Mouse (Mus musculus): ENCODE data around the gene Nrbp1. TPM values are rescaled to one million over a fixed set of nuclear protein-coding genes. Genes with fewer than 3 reads are reported as not detected.

The Nrbp1 gene
- total and polyA plus RNA-seq, 3 experiments = 34.5 to 41.5 (median 36.6) TPM

- Histone ChIP-seq H3K4me3 (replicated peaks in 1 of 3; ENCODE audit: low read depth in 2 of 3, low read length in 2 of 3, poor library complexity in 1 of 3) (peak within 1 kb of the TSS; percentile 55 to 93 (median 62)), H3K9ac (ENCODE audit: insufficient read depth, low read depth) (peak within 1 kb of the TSS; percentile 89), H3K4me2 (ENCODE audit: insufficient read depth, low read depth, poor library complexity, severe bottlenecking) (peak within 1 kb of the TSS; percentile 82), H3K27ac (ENCODE audit: insufficient read depth, low read depth) (peak within 1 kb of the TSS; percentile 98), H3K79me2 (replicated peaks; ENCODE audit: control insufficient read depth, extremely low read depth, insufficient read depth, poor library complexity, severe bottlenecking) (no peaks in the 10 kb centered on the region), H3K27me3 (replicated peaks) (peaks cover 38% of the 10 kb centered on the region), H3K9me3 (replicated peaks; ENCODE audit: low read length) (no peaks in the 10 kb centered on the region), H3K36me3 (replicated peaks in 1 of 2; ENCODE audit: control insufficient read depth in 1 of 2, insufficient read depth in 1 of 2, low read length in 1 of 2) (peaks cover 8 to 11% of the 10 kb centered on the region in 2 experiments), H3K4me1 (ENCODE audit: control insufficient read depth in 1 of 2, insufficient read depth in 2 of 2) (peaks cover 9 to 33% of the 10 kb centered on the region in 2 experiments; a peak in 3 of 4 replicates)
- in situ Hi-C loops (cut with MboI; ENCODE audit: low pct_ligation_motif_present, low pct_unique_long_range_greater_than_20kb, low sequenced_read_pairs) (no loop called here), dilution Hi-C loops (cut with MboI; ENCODE audit: extremely low pct_ligation_motif_present, extremely low pct_unique_long_range_greater_than_20kb, low sequenced_read_pairs) (no loop called here)
- TF ChIP-seq HCFC1 (IDR thresholded peaks at IDR 0.05; ENCODE audit: low read depth, low read length) = peak; percentile 84
- TF ChIP-seq CHD1 (IDR thresholded peaks at IDR 0.05; ENCODE audit: low read depth, low read length) = no peak
- no peak; the same call in 1 of the 2 replicates for TF ChIP-seq KAT2A (IDR thresholded peaks at IDR 0.05; ENCODE audit: insufficient replicate concordance, low read length)
- TF ChIP-seq JUN (IDR thresholded peaks at IDR 0.05; ENCODE audit: insufficient read depth, low read depth, low read length) = no peak
- peak; percentile 78 for TF ChIP-seq BHLHE40 (IDR thresholded peaks at IDR 0.05; ENCODE audit: low read depth, low read length)
- TF ChIP-seq SMC3 (IDR thresholded peaks at IDR 0.05; ENCODE audit: low read depth, low read length) = no peak
- TF ChIP-seq NELFE (IDR thresholded peaks at IDR 0.05; ENCODE audit: low read depth, low read length) = peak; percentile 32; the same call in 1 of the 2 replicates
- TF ChIP-seq IRF4 (IDR thresholded peaks at IDR 0.05; ENCODE audit: low read depth, low read length) = no peak; the same call in 1 of the 2 replicates
- TF ChIP-seq E2F4 (IDR thresholded peaks at IDR 0.05; ENCODE audit: insufficient replicate concordance, low read depth, low read length) = no peak
- TF ChIP-seq PAX5 (IDR thresholded peaks at IDR 0.05; ENCODE audit: low read length) = no peak
- no peak for TF ChIP-seq RAD21 (IDR thresholded peaks at IDR 0.05; ENCODE audit: low read depth, low read length)
- peak; percentile 55; the same call in 1 of the 2 replicates for TF ChIP-seq ELF1 (IDR thresholded peaks at IDR 0.05; ENCODE audit: low read depth, low read length)
- no peak for TF ChIP-seq RCOR1 (conservative IDR thresholded peaks at IDR 0.05; ENCODE audit: low read depth, low read length)
- no peak for TF ChIP-seq MYC (IDR thresholded peaks at IDR 0.05; ENCODE audit: low read depth, low read length)
- no peak; the same call in 1 of the 2 replicates for TF ChIP-seq USF2 (conservative IDR thresholded peaks at IDR 0.05; ENCODE audit: low read depth, low read length)
- TF ChIP-seq ETS1 (conservative IDR thresholded peaks at IDR 0.05; ENCODE audit: low read depth, low read length) = peak; percentile 50; the same call in 1 of the 2 replicates
- TF ChIP-seq JUND (conservative IDR thresholded peaks at IDR 0.05; ENCODE audit: low read depth, low read length) = no peak
- no peak for TF ChIP-seq ZC3H11A (IDR thresholded peaks at IDR 0.05; ENCODE audit: low read depth, low read length)
- TF ChIP-seq ZKSCAN1 (IDR thresholded peaks at IDR 0.05; ENCODE audit: borderline replicate concordance, low read depth, low read length) = no peak
- TF ChIP-seq TBP (conservative IDR thresholded peaks at IDR 0.05; ENCODE audit: low read depth, low read length) = peak; percentile 80
- TF ChIP-seq ZMIZ1 (IDR thresholded peaks at IDR 0.05; ENCODE audit: low read depth, low read length) = no peak
- TF ChIP-seq TCF12 (IDR thresholded peaks at IDR 0.05; ENCODE audit: low read depth, low read length) = peak; percentile 86
- TF ChIP-seq MEF2A (IDR thresholded peaks at IDR 0.05; ENCODE audit: borderline replicate concordance, low read depth, low read length) = peak; percentile 13; the same call in 1 of the 2 replicates
- TF ChIP-seq POLR2A (IDR thresholded peaks at IDR 0.05; ENCODE audit: low read depth, low read length) = peak; percentile 84
- TF ChIP-seq NRF1 (IDR thresholded peaks at IDR 0.05; ENCODE audit: low read depth, low read length) = peak; percentile 100
- no peak for TF ChIP-seq EP300 (IDR thresholded peaks at IDR 0.05; ENCODE audit: low read length)
- peak; percentile 18; the same call in 1 of the 2 replicates for TF ChIP-seq MAX (IDR thresholded peaks at IDR 0.05; ENCODE audit: low read length)
- TF ChIP-seq UBTF (IDR thresholded peaks at IDR 0.05; ENCODE audit: low read depth, low read length) = no peak
- TF ChIP-seq SIN3A (IDR thresholded peaks at IDR 0.05; ENCODE audit: low read length) = peak; percentile 81; the same call in 1 of the 2 replicates
- peak; percentile 66 for TF ChIP-seq ZNF384 (IDR thresholded peaks at IDR 0.05; ENCODE audit: low read depth, low read length)
- TF ChIP-seq CHD2 (IDR thresholded peaks at IDR 0.05; ENCODE audit: low read length) = no peak
- TF ChIP-seq MAFK (IDR thresholded peaks at IDR 0.05; ENCODE audit: insufficient replicate concordance, low read length) = no peak
- TF ChIP-seq MXI1 (IDR thresholded peaks at IDR 0.05; ENCODE audit: low read depth, low read length) = peak; percentile 86
- TF ChIP-seq CTCF (conservative IDR thresholded peaks at IDR 0.05 in 1 of 2, IDR thresholded peaks at IDR 0.05 in 1 of 2; ENCODE audit: low read depth in 2 of 2, low read length in 2 of 2) = no peak
- no peak for TF ChIP-seq MAZ (IDR thresholded peaks at IDR 0.05; ENCODE audit: low read depth, low read length)
- no peak for TF ChIP-seq POLR2AphosphoS2 (IDR thresholded peaks at IDR 0.05; ENCODE audit: low read depth, low read length)
- peak; percentile 76 for TF ChIP-seq GABPA (IDR thresholded peaks at IDR 0.05; ENCODE audit: insufficient replicate concordance, low read depth, low read length)
- TF ChIP-seq USF1 (IDR thresholded peaks at IDR 0.05; ENCODE audit: low read depth, low read length) = no peak; the same call in 1 of the 2 replicates
- DNase-seq (ENCODE audit: extremely low read depth) = peak; percentile 99
Observed at GRCm38 (mm10) chr5:31290521-31291360, 50.1 kb downstream of the Nrbp1 start, which contains the start of gene Ift172. Ift172 (minus strand) TSS chr5:31291116.
